Mouse (Mus musculus) MEL (cell line): ENCODE data around the gene Stxbp1.

Experiments
- CHD2 ChIP-seq: IDR thresholded peaks from 2 replicates; pipeline ENCODE4 v1.6.1; 2011; ENCODE audit warnings: low read length, improper control_type of control experiment
- CTCF ChIP-seq, 3 experiments: IDR thresholded peaks in 2 of 3; conservative IDR thresholded peaks in 1 of 3; 2 replicates each; pipeline ENCODE4 v1.5.1; 2011 to 2012; ENCODE audit warnings: low read length in 3 of 3, low read depth in 2 of 3, mild to moderate bottlenecking in 2 of 3, improper control_type of control experiment in 1 of 3, inconsistent platforms in 1 of 3, mixed read lengths in 1 of 3, moderate library complexity in 1 of 3; ENCODE audit not compliant: control insufficient read depth in 1 of 3, insufficient read depth in 1 of 3, poor library complexity in 1 of 3, severe bottlenecking in 1 of 3
- EP300 ChIP-seq, 2 experiments: IDR thresholded peaks; 2 replicates each; pipeline ENCODE4 v1.6.1; 2011; ENCODE audit warnings: improper control_type of control experiment in 2 of 2, low read length in 2 of 2, low read depth in 1 of 2, mild to moderate bottlenecking in 1 of 2
- KAT2A ChIP-seq: conservative IDR thresholded peaks from 2 replicates; pipeline ENCODE4 v1.6.1; 2012; ENCODE audit warnings: low read depth, low read length, improper control_type of control experiment, inconsistent platforms
- MAFK ChIP-seq: IDR thresholded peaks from 2 replicates; pipeline ENCODE4 v1.6.1; 2011; ENCODE audit warnings: low read depth, mild to moderate bottlenecking, low read length, improper control_type of control experiment, borderline replicate concordance
- NELFE ChIP-seq: IDR thresholded peaks from 2 replicates; pipeline ENCODE4 v1.6.1; 2011; ENCODE audit warnings: low read depth, low read length, improper control_type of control experiment
- NRF1 ChIP-seq: IDR thresholded peaks from 2 replicates; pipeline ENCODE4 v1.6.1; 2014; ENCODE audit warnings: low read depth, mild to moderate bottlenecking, inconsistent platforms, low read length, improper control_type of control experiment, moderate library complexity; ENCODE audit not compliant: poor library complexity, insufficient read depth, severe bottlenecking
- POLR2A ChIP-seq, 2 experiments: IDR thresholded peaks; 2 replicates each; pipeline ENCODE4 v1.6.1; 2011 to 2012; ENCODE audit warnings: low read length in 2 of 2, mild to moderate bottlenecking in 2 of 2, control low read depth in 1 of 2, improper control_type of control experiment in 1 of 2, low read depth in 1 of 2, moderate library complexity in 1 of 2; ENCODE audit not compliant: control insufficient read depth in 1 of 2, insufficient read depth in 1 of 2, poor library complexity in 1 of 2
- POLR2AphosphoS2 ChIP-seq: IDR thresholded peaks from 2 replicates; pipeline ENCODE4 v1.6.1; 2011; ENCODE audit warnings: low read length, improper control_type of control experiment
- TAL1 ChIP-seq: IDR thresholded peaks from 2 replicates; pipeline ENCODE4 v1.6.1; 2012; ENCODE audit warnings: mild to moderate bottlenecking, inconsistent platforms, low read length, moderate library complexity, mixed read lengths
- USF1 ChIP-seq: IDR thresholded peaks from 2 replicates; pipeline ENCODE4 v1.6.1; 2014; ENCODE audit warnings: low read depth, mild to moderate bottlenecking, inconsistent platforms, low read length, improper control_type of control experiment, moderate library complexity
- USF2 ChIP-seq, 2 experiments: IDR thresholded peaks; 2 replicates each; pipeline ENCODE4 v1.6.1; 2011 to 2012; ENCODE audit warnings: improper control_type of control experiment in 2 of 2, low read length in 2 of 2, borderline replicate concordance in 1 of 2, inconsistent platforms in 1 of 2, low read depth in 1 of 2, mild to moderate bottlenecking in 1 of 2; ENCODE audit not compliant: insufficient read depth in 1 of 2

GRCm38 (mm10) chr2:32869721-32870274 is 22.8 kb upstream of the Stxbp1 start:
- TF ChIP-seq TAL1 (no peak), CTCF (IDR thresholded peaks at IDR 0.05 in 2 of 3, conservative IDR thresholded peaks at IDR 0.05 in 1 of 3; ENCODE audit: control insufficient read depth in 1 of 3, insufficient read depth in 1 of 3, low read depth in 2 of 3, low read length in 3 of 3, poor library complexity in 1 of 3, severe bottlenecking in 1 of 3) (no peak), MAFK (no peak), POLR2A (IDR thresholded peaks at IDR 0.05; ENCODE audit: control insufficient read depth in 1 of 2, insufficient read depth in 1 of 2, low read depth in 1 of 2, low read length in 2 of 2, poor library complexity in 1 of 2) (no peak), NRF1 (no peak), USF1 (no peak), EP300 (IDR thresholded peaks at IDR 0.05; ENCODE audit: low read depth in 1 of 2, low read length in 2 of 2) (no peak), KAT2A (no peak), CHD2 (no peak), POLR2AphosphoS2 (no peak), USF2 (IDR thresholded peaks at IDR 0.05; ENCODE audit: borderline replicate concordance in 1 of 2, insufficient read depth in 1 of 2, low read depth in 1 of 2, low read length in 2 of 2) (no peak), NELFE (no peak)
